Mouse (Mus musculus): ENCODE data around the gene Rap1gds1.

DNA sequence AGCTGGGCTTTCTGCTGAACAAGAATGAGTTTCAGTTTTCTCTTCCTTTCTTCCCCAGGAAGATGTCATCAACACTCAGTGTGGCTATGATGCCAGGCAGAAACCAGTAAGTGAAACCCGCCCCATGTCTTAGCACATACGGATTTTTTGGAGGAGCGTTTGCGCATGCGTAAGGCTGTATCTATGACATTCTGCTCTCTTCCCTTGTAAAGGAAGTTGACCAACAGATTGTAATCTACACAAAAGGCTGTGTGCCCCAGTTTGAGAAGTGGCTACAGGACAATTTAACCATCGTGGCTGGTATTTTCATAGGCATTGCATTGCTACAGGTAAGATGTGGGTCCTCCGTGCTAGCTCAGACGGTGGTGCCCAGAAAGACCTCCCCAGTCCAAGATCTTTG is 176.9 kb downstream of the Rap1gds1 start:
- TF ChIP-seq CTCF (IDR thresholded peaks at IDR 0.05; ENCODE audit: extremely low read depth, insufficient read depth, low read length) (no peak), POLR2A (IDR thresholded peaks at IDR 0.05; ENCODE audit: extremely low read depth, insufficient read depth, low read length) (no peak)

Data from cortical plate, adult 2 months (tissue).